Comparison of ENCODE assay signal across 9 mouse cellular contexts in the genomic region with DNA sequence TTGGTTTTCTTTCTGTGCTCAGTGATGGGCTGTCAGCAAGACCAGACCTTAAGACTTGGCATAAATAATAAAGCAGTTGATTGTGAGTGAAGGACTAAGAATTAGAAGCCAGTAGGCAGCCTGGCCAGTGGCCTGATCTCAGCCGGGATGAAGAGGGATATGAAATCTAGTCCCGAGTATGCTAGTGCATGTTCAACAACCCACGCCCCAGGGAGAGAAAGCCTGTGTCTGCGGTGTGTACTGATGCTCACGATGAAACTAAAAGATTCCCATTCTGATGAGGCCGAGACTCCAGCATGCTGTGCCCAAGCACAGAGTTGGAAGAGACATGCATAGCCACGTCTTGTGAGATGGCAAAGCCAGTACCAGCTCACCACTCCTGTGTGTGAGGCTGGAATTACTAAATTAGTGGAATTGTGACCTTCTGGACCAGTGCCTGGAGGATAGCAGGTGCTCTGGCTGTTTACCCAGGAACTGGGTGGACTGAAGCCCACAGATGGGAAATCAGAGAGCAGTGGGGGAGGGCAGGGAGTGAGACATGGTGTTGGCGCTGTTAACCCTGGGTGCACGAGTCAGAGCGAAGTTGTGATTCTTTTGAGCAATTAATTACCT. TPM values are rescaled to one million over a fixed set of nuclear protein-coding genes. Genes with fewer than 3 reads are reported as not detected.
DNase-seq lines count a peak whose midpoint lies in the region; ATAC-seq and TF ChIP-seq lines count a peak whose summit lies in the region.
"Had no signal": no experiment of that assay in that cellular context is flagged by ENCODE, and none has a peak within 500 bp of the region (broad histone marks: within the 10 kb centered on the region; RNA-seq: fewer than 3 reads in every experiment).

No protein-coding gene starts in this region.

- H3K36me3 ChIP-seq in forebrain, postnatal 0 days (ENCODE audit: insufficient read depth) = no peaks in the 10 kb centered on the region
- no peaks in the 10 kb centered on the region for H3K36me3 ChIP-seq in forebrain, embryonic 11.5 days (ENCODE audit: control insufficient read depth, insufficient read depth, low read length)
- H3K36me3 ChIP-seq in midbrain, postnatal 0 days (ENCODE audit: insufficient read depth, low read length) = no peaks in the 10 kb centered on the region
- H3K36me3 ChIP-seq in midbrain, embryonic 15.5 days (replicated peaks) = no peaks in the 10 kb centered on the region
- H3K36me3 ChIP-seq in stomach, postnatal 0 days (ENCODE audit: control insufficient read depth, insufficient read depth, low read length) = no peaks in the 10 kb centered on the region
- H3K36me3 ChIP-seq: limb, embryonic 12.5 days had no signal

- 59% methylated on average over 10 of the region's 10 CpGs for WGBS in forebrain, postnatal 0 days
- WGBS in forebrain, embryonic 11.5 days = 85% methylated on average over 10 of the region's 10 CpGs
- WGBS in midbrain, postnatal 0 days = 73% methylated on average over 10 of the region's 10 CpGs
- WGBS in midbrain, embryonic 15.5 days = 83% methylated on average over 10 of the region's 10 CpGs
- 64% methylated on average over 10 of the region's 10 CpGs for WGBS in stomach, postnatal 0 days

- TF ChIP-seq CTCF in forebrain, postnatal 0 days (IDR thresholded peaks at IDR 0.05; ENCODE audit: low read depth) = no peak
- TF ChIP-seq CTCF in midbrain, postnatal 0 days (IDR thresholded peaks at IDR 0.05) = no peak
- TF ChIP-seq CTCF in stomach, postnatal 0 days (IDR thresholded peaks at IDR 0.05; ENCODE audit: low read depth) = no peak

- no peaks in the 10 kb centered on the region for H3K27me3 ChIP-seq in forebrain, postnatal 0 days (ENCODE audit: insufficient read depth, low read length)
- H3K27me3 ChIP-seq in forebrain, embryonic 11.5 days (ENCODE audit: control insufficient read depth, insufficient read depth, low read length) = no peaks in the 10 kb centered on the region
- H3K27me3 ChIP-seq in midbrain, postnatal 0 days (ENCODE audit: insufficient read depth, low read length) = no peaks in the 10 kb centered on the region
- no peaks in the 10 kb centered on the region for H3K27me3 ChIP-seq in midbrain, embryonic 15.5 days (replicated peaks)
- H3K27me3 ChIP-seq in stomach, postnatal 0 days (ENCODE audit: control insufficient read depth, insufficient read depth, low read length) = no peaks in the 10 kb centered on the region

- no peak overlapping the region for H3K9ac ChIP-seq in forebrain, postnatal 0 days
- no peak overlapping the region for H3K9ac ChIP-seq in forebrain, embryonic 11.5 days (ENCODE audit: low read length)
- H3K9ac ChIP-seq in midbrain, postnatal 0 days (replicated peaks; ENCODE audit: low read length, poor library complexity, severe bottlenecking) = no peak overlapping the region
- H3K9ac ChIP-seq in midbrain, embryonic 15.5 days = no peak overlapping the region
- H3K9ac ChIP-seq in stomach, postnatal 0 days (ENCODE audit: low read length) = no peak overlapping the region
- H3K9ac ChIP-seq: limb, embryonic 12.5 days had no signal

- H3K9me3 ChIP-seq in forebrain, postnatal 0 days (ENCODE audit: low read length) = no peaks in the 10 kb centered on the region
- H3K9me3 ChIP-seq in forebrain, embryonic 11.5 days (ENCODE audit: control insufficient read depth, low read length) = no peaks in the 10 kb centered on the region
- H3K9me3 ChIP-seq in midbrain, postnatal 0 days (ENCODE audit: low read length) = no peaks in the 10 kb centered on the region
- no peaks in the 10 kb centered on the region for H3K9me3 ChIP-seq in midbrain, embryonic 15.5 days
- H3K9me3 ChIP-seq in stomach, postnatal 0 days (ENCODE audit: control insufficient read depth, low read length) = no peaks in the 10 kb centered on the region
- H3K9me3 ChIP-seq: limb, embryonic 12.5 days had no signal

- peak; percentile 51 for ATAC-seq in forebrain, postnatal 0 days
- ATAC-seq in forebrain, embryonic 11.5 days (replicated peaks; ENCODE audit: low FRiP score) = no peak
- ATAC-seq in midbrain, postnatal 0 days (ENCODE audit: low FRiP score) = no peak
- no peak for ATAC-seq in midbrain, embryonic 15.5 days (replicated peaks)
- ATAC-seq in stomach, postnatal 0 days (ENCODE audit: low FRiP score, low TSS enrichment) = peak; percentile 70; the same call in 1 of the 2 replicates

- H3K4me3 ChIP-seq in forebrain, postnatal 0 days (ENCODE audit: low read depth, low read length) = no peak overlapping the region
- no peak overlapping the region for H3K4me3 ChIP-seq in forebrain, embryonic 11.5 days (ENCODE audit: low read depth, low read length)
- no peak overlapping the region for H3K4me3 ChIP-seq in midbrain, postnatal 0 days (ENCODE audit: low read depth, low read length)
- H3K4me3 ChIP-seq in midbrain, embryonic 15.5 days = no peak overlapping the region
- H3K4me3 ChIP-seq in stomach, postnatal 0 days (ENCODE audit: low read depth, low read length) = no peak overlapping the region
- H3K4me3 ChIP-seq: limb, embryonic 12.5 days had no signal

- no peak overlapping the region for H3K4me2 ChIP-seq in forebrain, postnatal 0 days (ENCODE audit: low read depth)
- H3K4me2 ChIP-seq in forebrain, embryonic 11.5 days (ENCODE audit: low read depth, low read length, severe bottlenecking) = no peak overlapping the region
- no peak overlapping the region for H3K4me2 ChIP-seq in midbrain, postnatal 0 days (ENCODE audit: low read depth, low read length, poor library complexity, severe bottlenecking)
- no peak overlapping the region for H3K4me2 ChIP-seq in midbrain, embryonic 15.5 days
- H3K4me2 ChIP-seq in stomach, postnatal 0 days (replicated peaks; ENCODE audit: low read depth) = no peak overlapping the region
- H3K4me2 ChIP-seq: limb, embryonic 12.5 days had no signal

- TF ChIP-seq EP300 in stomach, postnatal 0 days (optimal IDR thresholded peaks at IDR 0.05) = no peak

- H3K27ac ChIP-seq in forebrain, postnatal 0 days (ENCODE audit: low read depth, low read length) = no peak overlapping the region
- H3K27ac ChIP-seq in forebrain, embryonic 11.5 days (ENCODE audit: low read depth, low read length) = no peak overlapping the region
- H3K27ac ChIP-seq in midbrain, postnatal 0 days (ENCODE audit: low read depth, low read length) = no peak overlapping the region
- no peak overlapping the region for H3K27ac ChIP-seq in midbrain, embryonic 15.5 days
- H3K27ac ChIP-seq in stomach, postnatal 0 days (replicated peaks) = no peak overlapping the region
- H3K27ac ChIP-seq: limb, embryonic 12.5 days had no signal

- DNase-seq in forebrain, postnatal 0 days = peak; percentile 58
- no peak for DNase-seq in forebrain, embryonic 11.5 days (ENCODE audit: low spot score)
- DNase-seq in midbrain, postnatal 0 days (ENCODE audit: low spot score) = peak; percentile 86
- DNase-seq in gastrocnemius, postnatal 25 days = peak; percentile 22
- peak; percentile 61 for DNase-seq in stomach, postnatal 0 days (ENCODE audit: low spot score)
- DNase-seq in heart, postnatal 4 days = no peak
- no peak for DNase-seq in natural killer cell, adult 2 months (ENCODE audit: low spot score in 2 of 2)

- H3K4me1 ChIP-seq in forebrain, postnatal 0 days (ENCODE audit: insufficient read depth) = no peaks in the 10 kb centered on the region
- no peaks in the 10 kb centered on the region for H3K4me1 ChIP-seq in forebrain, embryonic 11.5 days (replicated peaks; ENCODE audit: control insufficient read depth, insufficient read depth, low read length)
- no peaks in the 10 kb centered on the region for H3K4me1 ChIP-seq in midbrain, postnatal 0 days (ENCODE audit: insufficient read depth, low read length)
- H3K4me1 ChIP-seq in midbrain, embryonic 15.5 days = no peaks in the 10 kb centered on the region
- peaks cover 2% of the 10 kb centered on the region; the same call in 1 of the 2 replicates for H3K4me1 ChIP-seq in stomach, postnatal 0 days (replicated peaks; ENCODE audit: control insufficient read depth, insufficient read depth)
- H3K4me1 ChIP-seq: limb, embryonic 12.5 days had no signal

RNA-seq across cellular contexts. Expression of gene Tox3, which starts 23.6 kb away (rescaled TPM):
- 21.1 and 35.6 TPM in 2 replicates for total RNA-seq in forebrain, postnatal 0 days (2014; rRNA removed)
- 21.2 and 26.5 TPM in 2 replicates for polyA plus RNA-seq in forebrain, postnatal 0 days (2015; fragmentation: Nextera tagmentation; extraction: Ambion mirVana)
- polyA plus RNA-seq in forebrain, embryonic 11.5 days (2014; fragmentation: Nextera tagmentation; extraction: Ambion mirVana) = 37.0 and 38.0 TPM in 2 replicates
- 38.0 and 46.1 TPM in 2 replicates for total RNA-seq in midbrain, postnatal 0 days (2014; rRNA removed)
- polyA plus RNA-seq in midbrain, postnatal 0 days (2015; fragmentation: Nextera tagmentation; extraction: Ambion mirVana) = 27.9 and 31.0 TPM in 2 replicates
- polyA plus RNA-seq in midbrain, embryonic 15.5 days (2015; fragmentation: Nextera tagmentation; extraction: Ambion mirVana) = 37.3 and 40.5 TPM in 2 replicates
- total RNA-seq in gastrocnemius, postnatal 25 days (2021) = under 1 TPM in 1 of 2 experiments, not detected in 1; 0.16 TPM
- 5.4 and 7.2 TPM in 2 replicates for polyA plus RNA-seq in stomach, postnatal 0 days (2015; fragmentation: Nextera tagmentation; extraction: Ambion mirVana)
- 10 to 100 TPM; 24.3 to 25.1 TPM for total RNA-seq in heart, postnatal 4 days (2021)

Comparison
In these comparisons a context has a peak if more than half of its experiments do, and no peak if none do; other contexts are left out.
1. ATAC-seq: peak in forebrain, postnatal 0 days (single experiment) and stomach, postnatal 0 days (single experiment); none in forebrain, embryonic 11.5 days (single experiment), midbrain, postnatal 0 days (single experiment) and midbrain, embryonic 15.5 days (single experiment).
2. DNase-seq: peak in forebrain, postnatal 0 days (single experiment), midbrain, postnatal 0 days (single experiment), gastrocnemius, postnatal 25 days (single experiment) and stomach, postnatal 0 days (single experiment); none in forebrain, embryonic 11.5 days (single experiment), heart, postnatal 4 days (single experiment) and natural killer cell, adult 2 months (0 of 2).